Mouse (Mus musculus): ENCODE data around the gene Abl1. TPM values are rescaled to one million over a fixed set of nuclear protein-coding genes. Genes with fewer than 3 reads are reported as not detected.

The Abl1 gene
- polyA plus RNA-seq, 1 experiment from 2014 or later: 19.7 TPM

DNA sequence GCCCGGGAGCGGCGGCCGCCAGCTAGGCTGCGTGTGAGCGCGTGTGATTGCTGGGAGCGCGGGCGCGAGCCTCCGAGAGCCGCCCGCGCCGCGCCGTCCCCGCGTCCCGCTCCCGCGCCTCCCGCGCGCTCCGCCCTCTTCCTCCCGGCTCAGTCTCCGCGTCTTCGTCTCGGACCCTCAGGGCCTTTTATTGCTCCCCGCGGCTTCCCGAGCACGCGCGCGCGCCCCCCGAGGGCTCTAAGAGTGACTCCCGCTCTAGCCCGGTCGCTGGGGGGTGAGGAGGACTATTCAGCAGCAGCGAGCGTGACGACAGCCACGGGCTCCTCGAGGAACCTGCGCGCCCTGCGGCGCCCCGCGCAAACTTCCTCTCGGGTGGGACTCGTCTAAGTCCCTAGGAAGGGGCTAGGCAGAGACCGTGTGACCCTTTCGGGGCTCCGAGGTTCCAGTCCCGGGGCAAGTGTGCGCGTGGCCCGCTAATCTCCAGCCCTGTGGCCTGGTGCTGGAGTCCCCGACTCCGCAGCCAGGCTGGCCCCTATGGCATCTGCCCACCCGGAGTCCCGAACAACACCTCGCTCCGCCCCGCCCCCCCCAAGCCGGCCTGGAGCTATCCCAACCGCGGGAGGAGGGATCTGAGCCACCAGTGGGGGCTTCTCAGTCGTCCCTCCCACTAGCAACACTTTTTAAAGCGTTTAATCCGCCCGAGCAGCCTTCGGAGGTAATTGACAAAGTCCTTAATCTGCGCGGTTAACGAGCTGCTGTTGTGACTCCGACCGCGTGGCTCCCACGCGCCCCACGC lies 157.9 kb downstream of the Abl1 start, which contains the start of gene Fibcd1:
TSS of gene Fibcd1 (minus strand) at position 110 of the 796 bp plus-strand sequence.
- Histone ChIP-seq H3K9me3 (no peaks in the 10 kb centered on the region), H3K27ac (no peak within 1 kb of the TSS), H3K4me2 (peak within 1 kb of the TSS; percentile 91), H3K27me3 (peaks cover 63% of the 10 kb centered on the region), H3K9ac (peak within 1 kb of the TSS; percentile 75), H3K36me3 (no peaks in the 10 kb centered on the region), H3K4me3 (peak within 1 kb of the TSS; percentile 55), H3K4me1 (replicated peaks) (peaks cover 37% of the 10 kb centered on the region)
- ATAC-seq (ENCODE audit: low FRiP score): peak; percentile 36; the same call in 1 of the 2 replicates
- under 1% methylated on average over 82 of the region's 88 CpGs for WGBS

DNA sequence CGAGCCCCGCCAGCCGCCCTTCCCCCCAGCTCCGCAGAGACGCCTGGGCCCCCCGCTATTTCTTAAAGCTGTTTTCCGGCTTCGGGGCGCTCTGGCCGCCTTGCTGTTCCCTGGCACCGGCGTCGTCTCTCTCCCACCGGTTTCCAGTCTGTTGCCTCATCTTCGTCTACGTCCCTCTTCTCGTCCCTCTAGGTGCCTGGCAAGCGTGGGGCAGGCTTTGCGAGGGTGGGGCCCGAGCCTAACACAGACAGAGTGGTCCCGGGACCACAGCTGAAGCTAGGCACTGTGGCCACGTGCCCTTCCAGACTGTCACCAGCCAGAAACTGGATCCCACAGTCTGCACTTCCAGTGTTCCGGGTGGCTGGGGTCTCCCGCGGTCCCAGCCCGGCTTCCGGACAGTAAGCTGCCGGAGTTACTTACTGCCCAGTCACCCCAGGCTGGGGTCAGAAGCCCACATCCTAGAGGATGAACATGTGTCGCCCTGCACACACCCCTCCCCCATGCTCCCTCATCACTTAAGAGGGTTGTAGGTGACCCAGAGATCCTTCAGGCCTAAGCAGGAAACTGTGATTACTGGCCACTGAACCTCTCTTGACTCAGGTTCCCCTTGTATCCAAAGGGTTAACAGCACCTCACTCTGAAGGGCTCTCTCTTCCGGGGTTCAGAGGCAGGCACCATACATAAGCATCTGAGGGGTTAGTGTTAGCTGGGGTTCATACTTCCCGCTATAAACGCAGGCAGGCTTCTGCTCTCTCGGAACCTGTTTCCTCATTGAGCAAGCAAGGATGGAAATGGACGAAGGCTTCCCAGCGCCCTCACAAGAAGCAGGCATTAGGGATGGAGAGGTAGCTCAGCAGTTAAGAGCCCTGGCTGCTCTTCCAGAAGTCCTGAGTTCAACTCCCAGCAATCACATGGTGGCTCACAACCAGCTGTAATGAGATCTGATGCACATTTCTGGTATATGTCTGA lies 158.8 kb downstream of the Abl1 start:
- H3K36me3 ChIP-seq: no peaks in the 10 kb centered on the region
- H3K4me3 ChIP-seq: peak overlapping the region; percentile 55
- H3K27ac ChIP-seq: no peak overlapping the region
- peaks cover 38% of the 10 kb centered on the region for H3K4me1 ChIP-seq (replicated peaks)
- ATAC-seq (ENCODE audit: low FRiP score): no peak
- H3K9ac ChIP-seq: peak overlapping the region; percentile 75
- peaks cover 59% of the 10 kb centered on the region for H3K27me3 ChIP-seq
- WGBS: 5% methylated on average over 35 of the region's 35 CpGs
- H3K9me3 ChIP-seq: no peaks in the 10 kb centered on the region
- peak overlapping the region; percentile 91 for H3K4me2 ChIP-seq

DNA sequence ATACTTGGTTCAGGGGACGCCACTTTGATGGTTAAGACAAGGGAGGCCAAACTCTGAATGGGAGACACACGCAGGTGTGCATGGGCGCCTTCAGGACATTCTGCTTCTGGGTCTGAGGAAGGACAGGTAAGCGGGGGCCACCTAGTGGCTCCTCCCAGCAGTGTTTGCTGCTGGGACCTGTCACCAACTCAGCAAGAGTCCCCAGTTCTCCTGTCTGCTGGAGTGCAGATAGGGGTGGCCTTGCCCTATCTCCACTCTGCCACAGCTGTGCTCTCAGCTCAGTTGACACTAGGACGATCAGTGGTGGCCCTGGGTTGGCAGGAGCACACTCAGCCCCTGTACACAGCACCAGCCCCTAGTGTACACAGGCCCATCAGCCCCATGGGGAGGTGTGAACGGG lies 159.7 kb downstream of the Abl1 start:
- H3K4me1 ChIP-seq (replicated peaks): peaks cover 38% of the 10 kb centered on the region
- H3K4me2 ChIP-seq: no peak overlapping the region
- no peak for ATAC-seq (ENCODE audit: low FRiP score)
- H3K9ac ChIP-seq: no peak overlapping the region
- no peaks in the 10 kb centered on the region for H3K36me3 ChIP-seq
- H3K27me3 ChIP-seq: peaks cover 54% of the 10 kb centered on the region
- no peaks in the 10 kb centered on the region for H3K9me3 ChIP-seq
- H3K27ac ChIP-seq: no peak overlapping the region
- H3K4me3 ChIP-seq: no peak overlapping the region
- WGBS: 20% methylated on average over 6 of the region's 6 CpGs

DNA sequence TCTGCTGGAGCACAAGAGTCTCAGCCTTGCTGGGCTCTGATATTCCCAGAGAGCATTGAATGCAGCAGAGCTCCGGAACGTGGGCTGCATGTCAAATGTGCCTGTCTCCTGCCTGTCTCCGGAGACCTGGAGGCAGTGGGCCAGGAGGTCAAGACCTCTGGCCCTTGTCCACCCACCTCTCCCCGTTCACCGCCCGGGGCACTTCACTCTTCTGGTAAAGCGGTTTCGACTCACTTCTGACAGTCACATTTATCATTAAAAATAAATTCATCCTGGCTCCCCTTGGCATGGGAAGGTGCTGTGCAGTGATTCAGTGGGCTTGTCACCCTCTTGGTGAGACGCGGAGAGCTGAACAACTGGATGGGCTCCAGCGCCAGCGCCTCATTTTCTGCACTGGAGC lies 162.0 kb downstream of the Abl1 start:
- peaks cover 37% of the 10 kb centered on the region for H3K27me3 ChIP-seq
- no peak for ATAC-seq (ENCODE audit: low FRiP score)
- peaks cover 33% of the 10 kb centered on the region for H3K4me1 ChIP-seq (replicated peaks)
- WGBS: 23% methylated on average over 12 of the region's 12 CpGs
- H3K9ac ChIP-seq: no peak overlapping the region
- H3K36me3 ChIP-seq: no peaks in the 10 kb centered on the region
- H3K9me3 ChIP-seq: no peaks in the 10 kb centered on the region
- H3K27ac ChIP-seq: 0 out of 2 replicates have a peak overlapping the region, but pooled peaks have one; percentile 40
- H3K4me3 ChIP-seq: no peak overlapping the region
- no peak overlapping the region for H3K4me2 ChIP-seq

Other genes with a start within 250 kb of the Abl1 start
- gene Ass1, start 218.2 kb upstream of the Abl1 start, polyA plus RNA-seq (2015; fragmentation: Nextera tagmentation; extraction: Ambion mirVana): 8.0 TPM in 2 replicates
- gene Fubp3, start 115.7 kb upstream of the Abl1 start, polyA plus RNA-seq (2015; fragmentation: Nextera tagmentation; extraction: Ambion mirVana): 59.2 and 62.7 TPM in 2 replicates
- gene Prdm12, start 48.3 kb upstream of the Abl1 start, polyA plus RNA-seq (2015; fragmentation: Nextera tagmentation; extraction: Ambion mirVana): 2.2 and 4.0 TPM in 2 replicates
- gene Exosc2, start 17.7 kb upstream of the Abl1 start, polyA plus RNA-seq (2015; fragmentation: Nextera tagmentation; extraction: Ambion mirVana): 41.3 and 43.4 TPM in 2 replicates
- gene Qrfp, start 122.2 kb downstream of the Abl1 start, polyA plus RNA-seq (2015; fragmentation: Nextera tagmentation; extraction: Ambion mirVana): 0.08 TPM in 1 of 2 replicates, not detected in the other
- gene Fibcd1, start 157.6 kb downstream of the Abl1 start, polyA plus RNA-seq (2015; fragmentation: Nextera tagmentation; extraction: Ambion mirVana): 3.4 and 4.6 TPM in 2 replicates
- gene Lamc3, start 198.9 kb downstream of the Abl1 start, polyA plus RNA-seq (2015; fragmentation: Nextera tagmentation; extraction: Ambion mirVana): 6.3 and 7.0 TPM in 2 replicates

Data from hindbrain, embryonic 13.5 days (tissue).